Mouse (Mus musculus) G1E (cell line): ENCODE measurements around the gene St6galnac3.

Source experiments
- CTCF ChIP-seq: IDR thresholded peaks from 2 replicates; pipeline ENCODE4 v1.5.1; 2012; ENCODE audit warnings: low read depth, low read length, inconsistent platforms, mixed read lengths
- GATA1 ChIP-seq: IDR thresholded peaks from 2 replicates; pipeline ENCODE4 v1.6.1; 2012; ENCODE audit warnings: borderline replicate concordance, low read length, inconsistent platforms, mixed read lengths

DNA sequence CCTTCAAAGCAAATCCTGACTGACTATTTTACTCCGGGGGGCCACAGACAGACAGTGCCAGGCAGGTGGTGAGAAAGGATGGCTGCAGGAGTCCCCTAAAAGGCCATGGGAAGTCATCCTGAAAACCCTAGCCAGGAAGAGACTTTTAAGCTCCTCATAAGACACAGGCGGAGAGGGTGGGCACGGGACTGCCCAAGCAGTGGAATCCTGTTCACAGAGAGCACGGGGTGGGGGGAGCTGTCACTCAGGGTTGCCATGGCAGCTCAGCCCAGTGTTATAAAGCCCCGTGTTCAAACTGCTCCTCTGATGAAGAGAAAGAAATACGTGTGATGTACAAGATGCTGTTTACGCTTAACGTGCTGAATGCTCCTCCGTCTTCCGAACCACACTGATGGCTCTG is 375.0 kb downstream of the St6galnac3 start:
- no peak for TF ChIP-seq CTCF
- no peak for TF ChIP-seq GATA1
